Comparison of ENCODE assay signal across 17 mouse cellular contexts in genomic region chr19:26768846-26769245, GRCm38 (mm10).
A peak's percentile ranks its signal among the peaks of the same experiment; 100 is the strongest.
DNase-seq lines count a peak whose midpoint lies in the region; ATAC-seq lines count a peak whose summit lies in the region.
"Had no signal": no experiment of that assay in that cellular context is flagged by ENCODE, and none has a peak within 500 bp of the region (broad histone marks: within the 10 kb centered on the region; RNA-seq: fewer than 3 reads in every experiment).

No protein-coding gene starts in this region.

- ATAC-seq in embryonic facial prominence, embryonic 15.5 days (ENCODE audit: insufficient number of reproducible peaks, low FRiP score, low TSS enrichment, low read depth) = peak; percentile 19; the same call in 1 of the 2 replicates
- no peak for ATAC-seq in forebrain, embryonic 11.5 days (replicated peaks; ENCODE audit: low FRiP score)
- ATAC-seq in hindbrain, embryonic 13.5 days (ENCODE audit: low FRiP score) = no peak
- no peak for ATAC-seq in midbrain, embryonic 15.5 days (replicated peaks)
- ATAC-seq: CD4-positive, CD25-positive, alpha-beta regulatory T cell, adult 4 months had no signal

- no peak overlapping the region for H3K27ac ChIP-seq in embryonic facial prominence, embryonic 15.5 days (replicated peaks)
- H3K27ac ChIP-seq in embryonic facial prominence, embryonic 10.5 days (replicated peaks) = no peak overlapping the region
- H3K27ac ChIP-seq in forebrain, embryonic 11.5 days (ENCODE audit: low read depth, low read length) = peak overlapping the region; percentile 95
- H3K27ac ChIP-seq in hindbrain, embryonic 13.5 days = peak overlapping the region; percentile 98
- peak overlapping the region; percentile 97 for H3K27ac ChIP-seq in midbrain, embryonic 15.5 days
- H3K27ac ChIP-seq: heart, embryonic 13.5 days; macrophage had no signal

- no peaks in the 10 kb centered on the region for H3K27me3 ChIP-seq in embryonic facial prominence, embryonic 15.5 days
- no peaks in the 10 kb centered on the region for H3K27me3 ChIP-seq in embryonic facial prominence, embryonic 10.5 days (replicated peaks; ENCODE audit: low read depth, poor library complexity, severe bottlenecking)
- no peaks in the 10 kb centered on the region for H3K27me3 ChIP-seq in forebrain, embryonic 11.5 days (ENCODE audit: control insufficient read depth, insufficient read depth, low read length)
- no peaks in the 10 kb centered on the region for H3K27me3 ChIP-seq in hindbrain, embryonic 13.5 days
- H3K27me3 ChIP-seq in midbrain, embryonic 15.5 days (replicated peaks) = no peaks in the 10 kb centered on the region
- H3K27me3 ChIP-seq: heart, embryonic 13.5 days had no signal

- no peak for DNase-seq in embryonic facial prominence, embryonic 10.5 days (ENCODE audit: low spot score)
- no peak for DNase-seq in forebrain, embryonic 11.5 days (ENCODE audit: low spot score)
- DNase-seq in lung, postnatal 36 days = no peak
- DNase-seq in layer of hippocampus, adult 9-10 months (ENCODE audit: low spot score) = no peak
- DNase-seq in kidney, postnatal 4 days = no peak
- DNase-seq: cerebellum, postnatal 14 days; kidney, adult 2 months; kidney, postnatal 25 days; liver; lung, adult 18-20 months; thymus, adult 18-20 months had no signal

- H3K4me2 ChIP-seq in embryonic facial prominence, embryonic 15.5 days (replicated peaks) = no peak overlapping the region
- no peak overlapping the region for H3K4me2 ChIP-seq in forebrain, embryonic 11.5 days (ENCODE audit: low read depth, low read length, severe bottlenecking)
- H3K4me2 ChIP-seq in hindbrain, embryonic 13.5 days = no peak overlapping the region
- no peak overlapping the region for H3K4me2 ChIP-seq in midbrain, embryonic 15.5 days
- H3K4me2 ChIP-seq: heart, embryonic 13.5 days had no signal

- peaks cover 29% of the 10 kb centered on the region; the same call in 1 of the 2 replicates for H3K36me3 ChIP-seq in embryonic facial prominence, embryonic 15.5 days
- H3K36me3 ChIP-seq in embryonic facial prominence, embryonic 10.5 days (replicated peaks) = peaks cover 33% of the 10 kb centered on the region
- no peaks in the 10 kb centered on the region for H3K36me3 ChIP-seq in forebrain, embryonic 11.5 days (ENCODE audit: control insufficient read depth, insufficient read depth, low read length)
- peaks cover 23% of the 10 kb centered on the region for H3K36me3 ChIP-seq in hindbrain, embryonic 13.5 days
- H3K36me3 ChIP-seq in midbrain, embryonic 15.5 days (replicated peaks) = no peaks in the 10 kb centered on the region; the same call in 1 of the 2 replicates

- no peaks in the 10 kb centered on the region for H3K9me3 ChIP-seq in embryonic facial prominence, embryonic 15.5 days (replicated peaks)
- H3K9me3 ChIP-seq in embryonic facial prominence, embryonic 10.5 days = no peaks in the 10 kb centered on the region
- no peaks in the 10 kb centered on the region for H3K9me3 ChIP-seq in forebrain, embryonic 11.5 days (ENCODE audit: control insufficient read depth, low read length)
- H3K9me3 ChIP-seq in hindbrain, embryonic 13.5 days = no peaks in the 10 kb centered on the region
- no peaks in the 10 kb centered on the region for H3K9me3 ChIP-seq in midbrain, embryonic 15.5 days
- H3K9me3 ChIP-seq: heart, embryonic 13.5 days had no signal

- H3K4me1 ChIP-seq in embryonic facial prominence, embryonic 15.5 days = peaks cover 16% of the 10 kb centered on the region; the same call in 1 of the 2 replicates
- H3K4me1 ChIP-seq in embryonic facial prominence, embryonic 10.5 days = peaks cover 26% of the 10 kb centered on the region
- H3K4me1 ChIP-seq in forebrain, embryonic 11.5 days (replicated peaks; ENCODE audit: control insufficient read depth, insufficient read depth, low read length) = peaks cover 9% of the 10 kb centered on the region; the same call in 1 of the 2 replicates
- peaks cover 43% of the 10 kb centered on the region for H3K4me1 ChIP-seq in hindbrain, embryonic 13.5 days (replicated peaks)
- peaks cover 41% of the 10 kb centered on the region for H3K4me1 ChIP-seq in midbrain, embryonic 15.5 days

- H3K9ac ChIP-seq in embryonic facial prominence, embryonic 15.5 days = no peak overlapping the region
- H3K9ac ChIP-seq in forebrain, embryonic 11.5 days (ENCODE audit: low read length) = no peak overlapping the region
- no peak overlapping the region for H3K9ac ChIP-seq in hindbrain, embryonic 13.5 days
- H3K9ac ChIP-seq in midbrain, embryonic 15.5 days = no peak overlapping the region
- H3K9ac ChIP-seq: heart, embryonic 13.5 days had no signal

- H3K4me3 ChIP-seq in embryonic facial prominence, embryonic 15.5 days (replicated peaks) = no peak overlapping the region
- H3K4me3 ChIP-seq in embryonic facial prominence, embryonic 10.5 days = no peak overlapping the region
- H3K4me3 ChIP-seq in forebrain, embryonic 11.5 days (ENCODE audit: low read depth, low read length) = no peak overlapping the region
- H3K4me3 ChIP-seq in hindbrain, embryonic 13.5 days = no peak overlapping the region
- no peak overlapping the region for H3K4me3 ChIP-seq in midbrain, embryonic 15.5 days
- H3K4me3 ChIP-seq: heart, embryonic 13.5 days had no signal

- 89% methylated on average over 5 of the region's 5 CpGs for WGBS in embryonic facial prominence, embryonic 15.5 days
- 87% methylated on average over 5 of the region's 5 CpGs for WGBS in embryonic facial prominence, embryonic 10.5 days
- 82% methylated on average over 5 of the region's 5 CpGs for WGBS in forebrain, embryonic 11.5 days
- 82% methylated on average over 5 of the region's 5 CpGs for WGBS in hindbrain, embryonic 13.5 days
- WGBS in midbrain, embryonic 15.5 days = 78% methylated on average over 5 of the region's 5 CpGs

Comparison
In these comparisons a context has a peak if more than half of its experiments do, and no peak if none do; other contexts are left out.
1. H3K27ac ChIP-seq: peak in forebrain, embryonic 11.5 days (single experiment), hindbrain, embryonic 13.5 days (single experiment) and midbrain, embryonic 15.5 days (single experiment); none in embryonic facial prominence, embryonic 15.5 days (single experiment) and embryonic facial prominence, embryonic 10.5 days (single experiment).